Mouse (Mus musculus): Measurements from ENCODE around the gene B4galt4.

GRCm38 (mm10) chr16:38712105-38712504 lies 30.0 kb upstream of the B4galt4 start:
- TF ChIP-seq CTCF (IDR thresholded peaks at IDR 0.05; ENCODE audit: borderline replicate concordance, insufficient read depth, low read depth, low read length), result no peak
- no peak for TF ChIP-seq POLR2A (IDR thresholded peaks at IDR 0.05; ENCODE audit: borderline replicate concordance, insufficient read depth, low read length)

Data from cerebellum, adult 2 months (tissue).